Mouse (Mus musculus) liver, embryonic 14.5 days (tissue): ENCODE results near the gene Trabd2b.

Source experiments
- CTCF ChIP-seq: IDR thresholded peaks from 2 replicates; pipeline ENCODE4 v1.5.1; 2016; ENCODE audit warnings: antibody characterized with exemption, low read depth, control low read depth
- EP300 ChIP-seq: IDR thresholded peaks from 2 replicates; pipeline ENCODE4 v1.6.1; 2016; ENCODE audit warnings: antibody characterized with exemption, low read depth

GRCm38 (mm10) chr4:114420154-114420553, 13.6 kb downstream of the Trabd2b start:
- TF ChIP-seq CTCF (no peak), EP300 (no peak)
